Mouse (Mus musculus) cerebellum, adult 2 months (tissue): ENCODE measurements at regions not wholly inside any gene's neighbourhood (a gene's known extent, or its start where the extent isn't known, plus 50 kb on each side); places are given as distances from the start of the nearest gene placed in this dataset.

Experiments used
- DNase-seq, 2 experiments: peaks; one replicate each; pipeline ENCODE4 v3.0.0; 2021
- H3K27ac ChIP-seq: fragments of 200-500 bp; 2 replicates; pipeline ENCODE4 v1.5.1; 2012; ENCODE audit warnings: low read length, control low read depth, inconsistent platforms; ENCODE audit not compliant: insufficient read depth
- H3K27me3 ChIP-seq: fragments of 200-500 bp; 2 replicates; pipeline ENCODE4 v1.6.1; 2012; ENCODE audit warnings: inconsistent platforms, mild to moderate bottlenecking, low read length, moderate library complexity; ENCODE audit not compliant: control insufficient read depth, insufficient read depth
- H3K4me1 ChIP-seq: fragments of 200-500 bp; 2 replicates; pipeline ENCODE4 v1.6.1; 2011; ENCODE audit warnings: low read length; ENCODE audit not compliant: control insufficient read depth, insufficient read depth
- H3K4me3 ChIP-seq: fragments of 200-500 bp; replicated peaks from 2 replicates; pipeline ENCODE3; 2011; ENCODE audit warnings: mild to moderate bottlenecking, low read depth, low read length, control low read depth; ENCODE audit not compliant: insufficient read depth
- CTCF ChIP-seq: fragments of 200-500 bp; IDR thresholded peaks from 2 replicates; pipeline ENCODE4 v1.5.1; 2011; ENCODE audit warnings: low read depth, mild to moderate bottlenecking, control low read depth, low read length, moderate library complexity, borderline replicate concordance; ENCODE audit not compliant: insufficient read depth
- POLR2A ChIP-seq: fragments of 200-500 bp; IDR thresholded peaks from 2 replicates; pipeline ENCODE4 v1.6.1; 2011; ENCODE audit warnings: low read length, control low read depth, borderline replicate concordance; ENCODE audit not compliant: insufficient read depth
- WGBS: fragments of 180-500 bp; shearing (Covaris S2); methylation state at CpG from one replicate; pipeline ENCODE4 v1.1.7; 2018; 5-methylcytosine and 5-hydroxymethylcytosine counted together

- TF ChIP-seq CTCF (no peak), POLR2A (no peak)
- peak; percentile 27 to 34 for DNase-seq
Measured at GRCm38 (mm10) chr9:47103966-47104365, 105.4 kb downstream of the Gm4791 start.

GRCm38 (mm10) chr9:47108096-47108495, 109.6 kb downstream of the Gm4791 start:
- 11% methylated on average over 5 of the region's 5 CpGs for WGBS
- Histone ChIP-seq H3K27ac (no peak overlapping the region), H3K27me3 (no peaks in the 10 kb centered on the region), H3K4me3 (no peak overlapping the region), H3K4me1 (peaks cover 18% of the 10 kb centered on the region)
- peak; percentile 16 to 22 for DNase-seq
- TF ChIP-seq POLR2A (no peak), CTCF (no peak)

More at GRCm38 (mm10) chr9:47103966-47104365, 105.4 kb downstream of the Gm4791 start:
- Histone ChIP-seq H3K4me1 (peaks cover 20% of the 10 kb centered on the region), H3K27me3 (no peaks in the 10 kb centered on the region), H3K27ac (no peak overlapping the region), H3K4me3 (no peak overlapping the region)
- 39% methylated on average over 5 of the region's 5 CpGs for WGBS

- no peaks in the 10 kb centered on the region for H3K27me3 ChIP-seq
- H3K4me3 ChIP-seq = no peak overlapping the region
- no peak for TF ChIP-seq POLR2A
- no peak for TF ChIP-seq CTCF
- WGBS = 84% methylated on average over 8 of the region's 8 CpGs
- no peak for DNase-seq
- no peak overlapping the region for H3K27ac ChIP-seq
- H3K4me1 ChIP-seq = peaks cover 7% of the 10 kb centered on the region
Measured at GRCm38 (mm10) chr9:47119253-47119652, 120.7 kb downstream of the Gm4791 start.

GRCm38 (mm10) chr9:47123113-47123512, 124.6 kb downstream of the Gm4791 start:
- Histone ChIP-seq H3K4me3 (no peak overlapping the region), H3K27ac (no peak overlapping the region), H3K27me3 (no peaks in the 10 kb centered on the region), H3K4me1 (peaks cover 10% of the 10 kb centered on the region)
- TF ChIP-seq CTCF (no peak), POLR2A (no peak)
- 20% methylated on average over 2 of the region's 2 CpGs for WGBS
- DNase-seq = peak; percentile 50 to 68

- TF ChIP-seq POLR2A (no peak), CTCF (no peak)
- H3K27me3 ChIP-seq = no peaks in the 10 kb centered on the region
- H3K4me3 ChIP-seq = no peak overlapping the region
- no peak overlapping the region for H3K27ac ChIP-seq
- peak; percentile 39 to 65 for DNase-seq
- 25% methylated on average over 3 of the region's 3 CpGs for WGBS
- H3K4me1 ChIP-seq = peaks cover 10% of the 10 kb centered on the region
Measured at GRCm38 (mm10) chr9:47125517-47125916, 127.0 kb downstream of the Gm4791 start.

- Histone ChIP-seq H3K27ac (no peak overlapping the region), H3K4me1 (peaks cover 10% of the 10 kb centered on the region), H3K4me3 (no peak overlapping the region), H3K27me3 (no peaks in the 10 kb centered on the region)
- WGBS = 96% methylated on average over 2 of the region's 2 CpGs
- peak in 1 of 2 experiments; percentile 16 for DNase-seq
- peak; percentile 14; the same call in 1 of the 2 replicates for TF ChIP-seq CTCF
- no peak for TF ChIP-seq POLR2A
Measured at GRCm38 (mm10) chr9:47126236-47126635, 127.7 kb downstream of the Gm4791 start.

- H3K27ac ChIP-seq = no peak overlapping the region
- 60% methylated on average over 11 of the region's 11 CpGs for WGBS
- no peak for DNase-seq
- H3K4me3 ChIP-seq = no peak overlapping the region
- peaks cover 10% of the 10 kb centered on the region for H3K4me1 ChIP-seq
- H3K27me3 ChIP-seq = no peaks in the 10 kb centered on the region
- no peak for TF ChIP-seq CTCF
- TF ChIP-seq POLR2A = no peak
Measured at GRCm38 (mm10) chr9:47127756-47128424, 129.3 kb downstream of the Gm4791 start.

- DNase-seq = no peak
- H3K27ac ChIP-seq = no peak overlapping the region
- H3K4me1 ChIP-seq = peaks cover 4% of the 10 kb centered on the region; the same call in 1 of the 2 replicates
- no peaks in the 10 kb centered on the region for H3K27me3 ChIP-seq
- TF ChIP-seq POLR2A (no peak), CTCF (no peak)
- no peak overlapping the region for H3K4me3 ChIP-seq
Measured at GRCm38 (mm10) chr9:47129101-47129500, 130.6 kb downstream of the Gm4791 start.
